Mouse (Mus musculus) heart, adult 2 months (tissue): Measurements from ENCODE around the gene Prph.

ENCODE experiments used
- CTCF ChIP-seq: fragments of 200-600 bp; IDR thresholded peaks from 2 replicates; pipeline ENCODE4 v1.8.1; 2022; ENCODE audit warnings: antibody characterized with exemption, mild to moderate bottlenecking, moderate library complexity
- EP300 ChIP-seq: fragments of 200-500 bp; IDR thresholded peaks from 2 replicates; pipeline ENCODE4 v1.6.1; 2011; ENCODE audit warnings: low read depth, low read length, control low read depth; ENCODE audit not compliant: insufficient read depth
- POLR2A ChIP-seq: fragments of 200-500 bp; IDR thresholded peaks from 2 replicates; pipeline ENCODE4 v1.6.1; 2011; ENCODE audit warnings: mild to moderate bottlenecking, low read depth, low read length, control low read depth; ENCODE audit not compliant: insufficient read depth

- no peak for TF ChIP-seq CTCF
- no peak for TF ChIP-seq POLR2A
- no peak for TF ChIP-seq EP300
Observed at GRCm38 (mm10) chr15:99021255-99021654, 33.7 kb upstream of the Prph start.
